25 mouse cellular contexts compared by ENCODE assay signal in the genomic region with DNA sequence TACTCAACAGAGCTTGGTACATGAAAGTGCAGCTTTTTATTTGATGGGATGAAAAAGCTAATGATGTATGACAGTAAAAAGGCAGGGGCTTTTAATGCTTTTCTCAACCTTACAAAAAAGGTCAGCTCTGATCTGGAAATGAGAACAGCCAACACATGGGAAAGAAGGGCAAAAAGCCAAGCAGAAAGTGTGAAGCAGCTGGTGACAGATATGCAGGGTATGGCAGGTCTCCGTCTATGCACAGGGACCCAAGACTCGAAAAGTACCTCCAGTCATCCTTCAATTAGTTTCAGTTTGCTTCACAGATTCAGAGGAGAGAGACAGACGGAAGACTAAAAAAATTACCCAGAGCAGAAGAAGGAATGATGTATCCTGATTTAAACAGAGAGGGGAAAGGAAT.
DNase-seq lines count a peak whose midpoint lies in the region; ATAC-seq and TF ChIP-seq lines count a peak whose summit lies in the region.
"Had no signal": no experiment of that assay in that cellular context is flagged by ENCODE, and none has a peak within 500 bp of the region (broad histone marks: within the 10 kb centered on the region; RNA-seq: fewer than 3 reads in every experiment).

No protein-coding gene starts in this region.

- H3K4me2 ChIP-seq in forebrain, embryonic 16.5 days (ENCODE audit: low read length) = no peak overlapping the region
- no peak overlapping the region for H3K4me2 ChIP-seq in forebrain, postnatal 0 days (ENCODE audit: low read depth)
- no peak overlapping the region for H3K4me2 ChIP-seq in midbrain, embryonic 14.5 days (ENCODE audit: low read length)
- H3K4me2 ChIP-seq in midbrain, embryonic 15.5 days = no peak overlapping the region
- H3K4me2 ChIP-seq: embryonic facial prominence, embryonic 13.5 days; heart, embryonic 12.5 days; heart, embryonic 15.5 days; hindbrain, embryonic 13.5 days had no signal

- H3K4me1 ChIP-seq in forebrain, embryonic 16.5 days (replicated peaks; ENCODE audit: control insufficient read depth, insufficient read depth, low read length) = no peaks in the 10 kb centered on the region
- no peaks in the 10 kb centered on the region for H3K4me1 ChIP-seq in forebrain, postnatal 0 days (ENCODE audit: insufficient read depth)
- no peaks in the 10 kb centered on the region for H3K4me1 ChIP-seq in midbrain, embryonic 14.5 days (ENCODE audit: control insufficient read depth, insufficient read depth, low read length)
- H3K4me1 ChIP-seq in midbrain, embryonic 15.5 days = no peaks in the 10 kb centered on the region
- H3K4me1 ChIP-seq: embryonic facial prominence, embryonic 10.5 days; embryonic facial prominence, embryonic 13.5 days; heart, embryonic 12.5 days; heart, embryonic 15.5 days; hindbrain, embryonic 10.5 days; hindbrain, embryonic 13.5 days had no signal

- TF ChIP-seq POLR2A in brain, embryonic 14.5 days (IDR thresholded peaks at IDR 0.05; ENCODE audit: borderline replicate concordance, extremely low read depth, insufficient read depth, insufficient read length, poor library complexity, severe bottlenecking) = no peak

- no peak for TF ChIP-seq CTCF in forebrain, postnatal 0 days (IDR thresholded peaks at IDR 0.05; ENCODE audit: low read depth)
- TF ChIP-seq CTCF in brain, embryonic 14.5 days (IDR thresholded peaks at IDR 0.05; ENCODE audit: borderline replicate concordance, extremely low read depth, insufficient read depth, insufficient read length) = no peak

- ATAC-seq in forebrain, embryonic 16.5 days = peak; percentile 40; the same call in 1 of the 2 replicates
- no peak for ATAC-seq in forebrain, postnatal 0 days
- no peak for ATAC-seq in midbrain, embryonic 14.5 days (ENCODE audit: low FRiP score, low TSS enrichment)
- no peak for ATAC-seq in midbrain, embryonic 15.5 days (replicated peaks)
- ATAC-seq: CD4-positive, CD25-positive, alpha-beta regulatory T cell, adult 4 months; intestine, postnatal 0 days had no signal

- no peaks in the 10 kb centered on the region for H3K36me3 ChIP-seq in forebrain, embryonic 16.5 days (ENCODE audit: control insufficient read depth, insufficient read depth)
- H3K36me3 ChIP-seq in forebrain, postnatal 0 days (ENCODE audit: insufficient read depth) = no peaks in the 10 kb centered on the region
- H3K36me3 ChIP-seq in midbrain, embryonic 14.5 days (ENCODE audit: control insufficient read depth, insufficient read depth, low read length) = no peaks in the 10 kb centered on the region
- H3K36me3 ChIP-seq in midbrain, embryonic 15.5 days (replicated peaks) = no peaks in the 10 kb centered on the region
- H3K36me3 ChIP-seq: embryonic facial prominence, embryonic 10.5 days; embryonic facial prominence, embryonic 13.5 days; heart, embryonic 12.5 days; heart, embryonic 15.5 days; hindbrain, embryonic 10.5 days; hindbrain, embryonic 13.5 days had no signal

- H3K27me3 ChIP-seq in forebrain, embryonic 16.5 days (replicated peaks; ENCODE audit: control insufficient read depth, insufficient read depth, low read length) = no peaks in the 10 kb centered on the region
- H3K27me3 ChIP-seq in forebrain, postnatal 0 days (ENCODE audit: insufficient read depth, low read length) = no peaks in the 10 kb centered on the region
- no peaks in the 10 kb centered on the region for H3K27me3 ChIP-seq in midbrain, embryonic 14.5 days (ENCODE audit: control insufficient read depth, insufficient read depth, low read length)
- H3K27me3 ChIP-seq in midbrain, embryonic 15.5 days (replicated peaks) = no peaks in the 10 kb centered on the region
- H3K27me3 ChIP-seq: embryonic facial prominence, embryonic 13.5 days; heart, embryonic 12.5 days; heart, embryonic 15.5 days; hindbrain, embryonic 13.5 days had no signal

- peak; percentile 1 for DNase-seq in embryo, embryonic 11 days
- no peak for DNase-seq in embryo, embryonic 10 days (ENCODE audit: low spot score)
- DNase-seq in forebrain, postnatal 0 days = no peak
- peak; percentile 8 for DNase-seq in midbrain, embryonic 14.5 days
- DNase-seq in brain, embryonic 14.5 days (ENCODE audit: low read depth) = peak; percentile 62
- no peak for DNase-seq in kidney, postnatal 25 days
- DNase-seq: adrenal gland, adult 2 months; adrenal gland, postnatal 14 days; cerebellum, adult 18-20 months; cerebellum, adult 9-11 months; gastrocnemius, postnatal 25 days; heart, adult 18-20 months; heart, postnatal 10 days; heart, postnatal 36 days had no signal

- whole genome bisulfite sequencing in forebrain, embryonic 16.5 days = 51% methylated on average over 3 of the region's 3 CpGs
- WGBS in forebrain, postnatal 0 days = 41% methylated on average over 3 of the region's 3 CpGs
- 79% methylated on average over 3 of the region's 3 CpGs for WGBS in midbrain, embryonic 14.5 days
- WGBS in midbrain, embryonic 15.5 days = 67% methylated on average over 3 of the region's 3 CpGs

- no peak overlapping the region for H3K27ac ChIP-seq in forebrain, embryonic 16.5 days (ENCODE audit: low read length)
- no peak overlapping the region for H3K27ac ChIP-seq in forebrain, postnatal 0 days (ENCODE audit: low read depth, low read length)
- H3K27ac ChIP-seq in midbrain, embryonic 14.5 days (replicated peaks; ENCODE audit: low read depth, low read length) = no peak overlapping the region
- no peak overlapping the region for H3K27ac ChIP-seq in midbrain, embryonic 15.5 days
- H3K27ac ChIP-seq: embryonic facial prominence, embryonic 10.5 days; embryonic facial prominence, embryonic 13.5 days; heart, embryonic 15.5 days; hindbrain, embryonic 10.5 days; hindbrain, embryonic 13.5 days had no signal

- H3K9ac ChIP-seq in forebrain, embryonic 16.5 days (replicated peaks; ENCODE audit: low read depth, low read length) = no peak overlapping the region
- no peak overlapping the region for H3K9ac ChIP-seq in forebrain, postnatal 0 days
- H3K9ac ChIP-seq in midbrain, embryonic 14.5 days (replicated peaks; ENCODE audit: low read length) = no peak overlapping the region
- H3K9ac ChIP-seq in midbrain, embryonic 15.5 days = no peak overlapping the region
- H3K9ac ChIP-seq: embryonic facial prominence, embryonic 13.5 days; heart, embryonic 12.5 days; heart, embryonic 15.5 days; hindbrain, embryonic 13.5 days had no signal

- no peak overlapping the region for H3K4me3 ChIP-seq in forebrain, embryonic 16.5 days (replicated peaks; ENCODE audit: low read length)
- H3K4me3 ChIP-seq in forebrain, postnatal 0 days (ENCODE audit: low read depth, low read length) = no peak overlapping the region
- no peak overlapping the region for H3K4me3 ChIP-seq in midbrain, embryonic 14.5 days (replicated peaks; ENCODE audit: low read depth, low read length)
- H3K4me3 ChIP-seq in midbrain, embryonic 15.5 days = no peak overlapping the region
- H3K4me3 ChIP-seq: embryonic facial prominence, embryonic 10.5 days; embryonic facial prominence, embryonic 13.5 days; erythroblast, embryonic 14.5 days; heart, embryonic 12.5 days; heart, embryonic 15.5 days; hindbrain, embryonic 10.5 days; hindbrain, embryonic 13.5 days had no signal

- H3K9me3 ChIP-seq in forebrain, embryonic 16.5 days (ENCODE audit: control insufficient read depth, low read length) = no peaks in the 10 kb centered on the region
- H3K9me3 ChIP-seq in forebrain, postnatal 0 days (ENCODE audit: low read length) = no peaks in the 10 kb centered on the region
- H3K9me3 ChIP-seq in midbrain, embryonic 14.5 days (ENCODE audit: control insufficient read depth, low read length) = no peaks in the 10 kb centered on the region
- H3K9me3 ChIP-seq in midbrain, embryonic 15.5 days = no peaks in the 10 kb centered on the region
- H3K9me3 ChIP-seq: embryonic facial prominence, embryonic 10.5 days; embryonic facial prominence, embryonic 13.5 days; heart, embryonic 12.5 days; heart, embryonic 15.5 days; hindbrain, embryonic 10.5 days; hindbrain, embryonic 13.5 days had no signal

Comparison
In these comparisons a context has a peak if more than half of its experiments do, and no peak if none do; other contexts are left out.
1. DNase-seq: peak in embryo, embryonic 11 days (single experiment), midbrain, embryonic 14.5 days (single experiment) and brain, embryonic 14.5 days (single experiment); none in embryo, embryonic 10 days (single experiment), forebrain, postnatal 0 days (single experiment) and kidney, postnatal 25 days (0 of 2).